Mouse (Mus musculus): ENCODE measurements at regions not wholly inside any gene's neighbourhood (a gene's known extent, or its start where the extent isn't known, plus 50 kb on each side); places are given as distances from the start of the nearest gene placed in this dataset.

DNA sequence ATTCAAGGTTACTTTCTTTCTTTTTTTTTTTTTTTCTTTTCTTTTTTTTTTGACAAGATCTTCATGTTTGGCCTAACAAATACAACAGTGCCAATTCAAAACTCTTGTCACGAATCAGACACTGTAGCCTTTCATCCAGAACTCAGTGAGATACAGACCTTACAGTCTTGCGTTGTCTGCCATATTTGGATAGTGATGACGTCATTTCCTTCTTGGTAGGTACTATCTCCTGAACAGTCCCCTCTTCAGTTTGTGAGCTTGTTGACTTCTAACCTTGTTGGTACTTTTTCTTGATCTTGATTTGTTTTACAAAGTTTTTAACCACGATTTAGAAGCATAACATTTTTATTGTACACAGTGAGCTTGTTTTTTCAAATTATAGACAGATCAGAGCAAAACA lies 206.4 kb downstream of the Klf5 start:
- TF ChIP-seq CTCF (IDR thresholded peaks at IDR 0.05; ENCODE audit: low read depth, low read length) (no peak), POLR2A (IDR thresholded peaks at IDR 0.05; ENCODE audit: extremely low read depth, insufficient read depth, low read length) (no peak)
